Mouse (Mus musculus) kidney, postnatal 25 days (tissue): ENCODE measurements around the gene Serpina12.

ENCODE experiments used
- DNase-seq, 2 experiments: peaks; one replicate each; pipeline ENCODE4 v3.0.0; 2021; ENCODE audit warnings: mixed read lengths in 2 of 2

The Serpina12 gene

DNA sequence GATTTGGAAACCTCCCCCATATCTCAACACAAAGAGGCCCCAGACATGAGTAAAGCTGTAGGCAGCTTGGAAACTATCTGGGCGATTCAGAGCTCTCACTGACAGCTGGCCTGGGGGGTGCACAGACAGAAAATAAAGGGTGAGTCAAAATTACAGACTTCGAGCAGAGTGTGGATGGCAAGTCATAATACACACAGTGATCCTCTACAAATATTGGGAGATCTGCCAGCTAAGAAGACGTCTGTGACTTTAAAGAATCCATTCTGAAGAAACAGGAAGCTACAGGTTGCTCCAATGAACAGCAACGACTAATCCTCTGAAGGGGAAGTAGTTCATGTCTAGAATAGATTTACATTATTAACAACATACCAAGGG, 41.0 kb downstream of the Serpina12 start:
- DNase-seq: no peak

- peak in 1 of 2 experiments; percentile 50 for DNase-seq
These were observed 41.5 kb downstream of the Serpina12 start for GRCm38 (mm10) chr12:104002569-104003237.

GRCm38 (mm10) chr12:104000594-104000993, 43.6 kb downstream of the Serpina12 start:
- no peak for DNase-seq

DNA sequence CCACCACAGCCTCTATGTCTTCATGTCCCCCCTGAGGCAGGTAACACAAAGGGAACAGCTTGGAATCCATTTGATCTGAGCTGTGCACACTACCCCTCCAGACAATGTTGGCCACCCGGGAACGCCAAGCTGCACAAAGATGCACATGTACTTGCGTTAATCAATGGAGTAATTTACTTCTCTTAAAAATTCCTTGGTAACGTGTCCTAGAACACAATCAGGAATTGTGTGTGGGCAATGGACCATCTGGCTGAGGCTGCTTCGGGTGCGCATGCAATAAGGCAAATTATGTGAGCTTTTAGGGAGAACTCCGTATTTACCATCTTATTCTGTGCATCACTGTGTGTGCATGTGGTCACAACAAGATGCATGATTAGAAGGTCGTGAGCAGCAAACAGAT, 44.6 kb downstream of the Serpina12 start:
- no peak for DNase-seq

- no peak for DNase-seq
These were observed 47.7 kb downstream of the Serpina12 start for GRCm38 (mm10) chr12:103996513-103996912.

DNA sequence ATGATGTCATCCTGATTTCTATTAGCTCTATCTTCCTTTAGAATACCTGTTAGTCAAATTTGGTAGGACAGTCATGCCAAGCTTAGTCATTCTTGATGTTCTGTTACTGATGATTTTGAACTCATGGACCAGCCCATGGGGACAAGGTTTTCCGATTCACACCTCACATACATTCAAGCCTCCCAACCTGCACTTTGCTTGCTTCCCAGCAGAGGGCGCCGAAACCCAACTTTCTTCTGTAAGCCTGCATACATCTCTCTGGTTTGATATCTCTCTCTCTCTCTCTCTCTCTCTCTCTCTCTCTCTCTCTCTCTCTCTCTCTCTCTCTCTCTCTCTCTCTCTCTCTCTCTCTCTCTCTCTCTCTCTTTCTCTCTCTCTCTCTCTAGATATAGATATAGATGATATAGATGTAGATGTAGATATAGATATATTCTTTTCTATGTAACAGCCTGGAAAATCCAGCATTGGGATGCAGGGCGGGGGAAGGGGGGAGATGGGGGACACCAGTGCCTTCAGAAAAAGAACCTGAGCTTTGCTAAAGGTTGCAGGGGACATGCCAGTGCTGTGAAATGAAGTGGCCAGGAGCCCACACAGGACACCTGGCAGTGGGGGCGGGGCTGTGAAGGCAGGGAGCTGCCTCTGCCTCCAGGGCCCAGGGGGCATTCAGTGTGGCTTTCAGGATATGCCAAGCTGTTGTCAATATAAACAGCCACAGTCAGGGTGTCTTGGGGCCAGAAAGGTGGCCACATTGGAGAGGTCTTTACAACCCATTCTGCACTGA, 48.8 kb downstream of the Serpina12 start:
- peak; percentile 61 to 70 for DNase-seq

- no peak for DNase-seq
These were observed 51.3 kb downstream of the Serpina12 start for GRCm38 (mm10) chr12:103992945-103993344.

GRCm38 (mm10) chr12:103989857-103990256, 54.4 kb downstream of the Serpina12 start, which contains the start of gene Serpina11:
TSS of gene Serpina11 (minus strand) at chr12:103989957.
- no peak for DNase-seq

GRCm38 (mm10) chr12:103989514-103989767, 54.8 kb downstream of the Serpina12 start:
- no peak for DNase-seq

- DNase-seq: peak in 1 of 2 experiments; percentile 24
These were observed 55.3 kb downstream of the Serpina12 start for GRCm38 (mm10) chr12:103988754-103989513.

- DNase-seq: no peak
These were observed 58.4 kb downstream of the Serpina12 start for GRCm38 (mm10) chr12:103985868-103986267.

DNA sequence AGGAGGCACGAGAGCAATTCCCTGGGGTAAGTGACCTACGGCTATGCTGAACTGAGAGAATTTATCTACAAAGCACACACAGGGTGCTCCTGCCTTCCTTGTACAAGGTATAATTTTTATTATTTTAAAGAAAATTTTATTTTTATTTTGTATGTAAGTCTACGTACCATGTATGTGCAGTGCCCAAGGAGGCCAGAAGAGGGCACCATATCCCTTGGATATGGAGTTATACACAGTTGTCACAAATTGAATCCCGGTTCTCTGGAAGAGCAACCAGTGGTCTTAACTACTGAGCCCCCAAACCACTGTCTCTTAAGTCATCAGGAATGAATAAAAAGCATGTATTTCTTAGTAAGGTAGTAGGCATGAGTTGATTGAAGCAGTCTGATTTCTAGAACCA, 59.3 kb downstream of the Serpina12 start:
- peak in 1 of 2 experiments; percentile 73 for DNase-seq

GRCm38 (mm10) chr12:103981646-103982360, 62.4 kb downstream of the Serpina12 start:
- DNase-seq: no peak
